Mouse (Mus musculus) stomach, postnatal 0 days (tissue): ENCODE results near the gene Ebpl.

Experiments
- CTCF ChIP-seq: IDR thresholded peaks from 2 replicates; pipeline ENCODE4 v1.5.1; 2016; ENCODE audit warnings: antibody characterized with exemption, low read depth, mild to moderate bottlenecking, moderate library complexity
- EP300 ChIP-seq: optimal IDR thresholded peaks from 2 replicates; pipeline ENCODE3; 2016; ENCODE audit warnings: antibody characterized with exemption

- TF ChIP-seq EP300, result no peak
- TF ChIP-seq CTCF, result no peak
These were observed 50.6 kb downstream of the Ebpl start, which contains the start of gene Arl11 for GRCm38 (mm10) chr14:61309593-61309992.
